In the genomic region with DNA sequence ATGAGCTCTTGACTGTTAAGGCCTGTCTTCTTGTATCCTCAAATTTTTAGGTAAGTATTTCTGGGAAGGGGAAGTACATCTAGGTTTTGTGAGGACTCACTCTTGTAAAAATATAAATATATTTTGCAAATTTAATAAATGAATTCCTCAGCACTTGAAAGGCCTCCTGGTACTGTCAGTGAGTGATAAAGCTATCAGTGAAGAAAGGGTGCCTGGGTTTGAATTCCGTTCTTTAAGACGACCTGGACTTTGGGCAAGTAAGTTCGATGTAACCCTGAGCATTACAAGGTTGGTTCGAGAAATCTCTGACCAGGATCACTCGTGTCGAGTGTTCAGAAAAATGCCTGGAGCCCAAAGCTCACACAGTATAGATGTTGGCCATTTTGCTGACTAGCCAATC, we compare ENCODE assay signal across 12 mouse cellular contexts. TPM values are rescaled to one million over a fixed set of nuclear protein-coding genes. Genes with fewer than 3 reads are reported as not detected.
DNase-seq lines count a peak whose midpoint lies in the region; ATAC-seq lines count a peak whose summit lies in the region.
"Had no signal": no experiment of that assay in that cellular context is flagged by ENCODE, and none has a peak within 500 bp of the region (broad histone marks: within the 10 kb centered on the region; RNA-seq: fewer than 3 reads in every experiment).

No protein-coding gene starts in this region.

- WGBS in forebrain, embryonic 10.5 days: 78% methylated on average over 6 of the region's 6 CpGs
- 91% methylated on average over 6 of the region's 6 CpGs for WGBS in forebrain, embryonic 14.5 days
- WGBS in hindbrain, embryonic 15.5 days: 88% methylated on average over 6 of the region's 6 CpGs
- WGBS in hindbrain, embryonic 16.5 days: 87% methylated on average over 6 of the region's 6 CpGs
- WGBS in limb, embryonic 13.5 days: 53% methylated on average over 6 of the region's 6 CpGs

- no peak overlapping the region for H3K9ac ChIP-seq in forebrain, embryonic 14.5 days (ENCODE audit: low read length)
- no peak overlapping the region for H3K9ac ChIP-seq in hindbrain, embryonic 15.5 days
- H3K9ac ChIP-seq in hindbrain, embryonic 16.5 days (ENCODE audit: low read depth, low read length): no peak overlapping the region
- peak overlapping the region; percentile 65; the same call in 1 of the 2 replicates for H3K9ac ChIP-seq in limb, embryonic 13.5 days

- DNase-seq in forebrain, embryonic 10.5 days (ENCODE audit: extremely low spot score, low spot score): no peak
- no peak for DNase-seq in forebrain, embryonic 14.5 days (ENCODE audit: low spot score)
- DNase-seq in R1 (ENCODE audit: low read depth, low spot score): peak; percentile 13
- DNase-seq in urinary bladder, postnatal 36 days (ENCODE audit: low spot score in 2 of 2): no peak
- DNase-seq in left cerebral cortex, postnatal 4 days: no peak
- DNase-seq: adrenal gland, adult 2 months; cerebellum, adult 8-10 months; gastrocnemius, postnatal 14 days; kidney, postnatal 36 days had no signal

- no peaks in the 10 kb centered on the region for H3K9me3 ChIP-seq in forebrain, embryonic 10.5 days
- H3K9me3 ChIP-seq in forebrain, embryonic 14.5 days (replicated peaks; ENCODE audit: control insufficient read depth, low read length): no peaks in the 10 kb centered on the region
- no peaks in the 10 kb centered on the region for H3K9me3 ChIP-seq in hindbrain, embryonic 15.5 days
- H3K9me3 ChIP-seq in hindbrain, embryonic 16.5 days (ENCODE audit: control insufficient read depth, low read length): no peaks in the 10 kb centered on the region
- no peaks in the 10 kb centered on the region for H3K9me3 ChIP-seq in limb, embryonic 13.5 days

- H3K27me3 ChIP-seq in forebrain, embryonic 10.5 days (ENCODE audit: poor library complexity, severe bottlenecking): no peaks in the 10 kb centered on the region
- no peaks in the 10 kb centered on the region for H3K27me3 ChIP-seq in forebrain, embryonic 14.5 days (replicated peaks; ENCODE audit: control insufficient read depth, insufficient read depth, low read length)
- no peaks in the 10 kb centered on the region for H3K27me3 ChIP-seq in hindbrain, embryonic 15.5 days
- H3K27me3 ChIP-seq in hindbrain, embryonic 16.5 days (replicated peaks; ENCODE audit: control insufficient read depth, insufficient read depth, low read length): no peaks in the 10 kb centered on the region
- no peaks in the 10 kb centered on the region for H3K27me3 ChIP-seq in limb, embryonic 13.5 days

- H3K4me1 ChIP-seq in forebrain, embryonic 10.5 days: peaks cover 84% of the 10 kb centered on the region
- H3K4me1 ChIP-seq in forebrain, embryonic 14.5 days (ENCODE audit: control insufficient read depth, insufficient read depth, low read length): peaks cover 39% of the 10 kb centered on the region
- H3K4me1 ChIP-seq in hindbrain, embryonic 15.5 days (replicated peaks): peaks cover 86% of the 10 kb centered on the region
- H3K4me1 ChIP-seq in hindbrain, embryonic 16.5 days (ENCODE audit: control insufficient read depth, insufficient read depth, low read depth, low read length): peaks cover 49% of the 10 kb centered on the region
- H3K4me1 ChIP-seq in limb, embryonic 13.5 days: peaks cover 90% of the 10 kb centered on the region

- H3K36me3 ChIP-seq in forebrain, embryonic 10.5 days (replicated peaks): peaks cover 81% of the 10 kb centered on the region
- peaks cover 4% of the 10 kb centered on the region; the same call in 1 of the 2 replicates for H3K36me3 ChIP-seq in forebrain, embryonic 14.5 days (ENCODE audit: control insufficient read depth, insufficient read depth, low read length)
- no peaks in the 10 kb centered on the region for H3K36me3 ChIP-seq in hindbrain, embryonic 15.5 days
- no peaks in the 10 kb centered on the region for H3K36me3 ChIP-seq in hindbrain, embryonic 16.5 days (ENCODE audit: control insufficient read depth, insufficient read depth, low read length)
- H3K36me3 ChIP-seq in limb, embryonic 13.5 days: peaks cover 14% of the 10 kb centered on the region; the same call in 1 of the 2 replicates

- no peak overlapping the region for H3K4me2 ChIP-seq in forebrain, embryonic 14.5 days (ENCODE audit: low read length)
- no peak overlapping the region for H3K4me2 ChIP-seq in hindbrain, embryonic 15.5 days
- H3K4me2 ChIP-seq in hindbrain, embryonic 16.5 days (ENCODE audit: low read length): no peak overlapping the region
- peak overlapping the region; percentile 62 for H3K4me2 ChIP-seq in limb, embryonic 13.5 days (replicated peaks)

- intact Hi-C loops in left cerebral cortex, postnatal 4 days (cut with DNase I): no loop called here

- peak overlapping the region; percentile 77 for H3K27ac ChIP-seq in forebrain, embryonic 10.5 days
- no peak overlapping the region for H3K27ac ChIP-seq in forebrain, embryonic 14.5 days (ENCODE audit: low read depth, low read length)
- peak overlapping the region; percentile 55; the same call in 1 of the 2 replicates for H3K27ac ChIP-seq in hindbrain, embryonic 15.5 days (replicated peaks)
- no peak overlapping the region for H3K27ac ChIP-seq in hindbrain, embryonic 16.5 days (ENCODE audit: low read depth, low read length)
- peak overlapping the region; percentile 97 for H3K27ac ChIP-seq in limb, embryonic 13.5 days

- ATAC-seq in forebrain, embryonic 14.5 days: no peak
- no peak for ATAC-seq in hindbrain, embryonic 15.5 days (ENCODE audit: low FRiP score, low read depth)
- no peak for ATAC-seq in hindbrain, embryonic 16.5 days
- no peak for ATAC-seq in limb, embryonic 13.5 days (ENCODE audit: low FRiP score, low read depth)

- H3K4me3 ChIP-seq in forebrain, embryonic 10.5 days: 0 out of 2 replicates have a peak overlapping the region, but pooled peaks have one; percentile 10
- H3K4me3 ChIP-seq in forebrain, embryonic 14.5 days (ENCODE audit: low read depth, low read length): no peak overlapping the region
- H3K4me3 ChIP-seq in hindbrain, embryonic 15.5 days: no peak overlapping the region
- no peak overlapping the region for H3K4me3 ChIP-seq in hindbrain, embryonic 16.5 days (ENCODE audit: low read length)
- H3K4me3 ChIP-seq in limb, embryonic 13.5 days: peak overlapping the region; percentile 22; the same call in 1 of the 2 replicates

RNA-seq across cellular contexts. Expression of gene Cnn3, which starts 7.1 kb away (rescaled TPM):
- polyA plus RNA-seq in forebrain, embryonic 10.5 days (2016; fragmentation: Nextera tagmentation; extraction: Ambion mirVana): 843 and 904 TPM in 2 replicates
- 691 and 743 TPM in 2 replicates for polyA plus RNA-seq in forebrain, embryonic 14.5 days (2014; fragmentation: Nextera tagmentation; extraction: Ambion mirVana)
- 423 and 447 TPM in 2 replicates for polyA plus RNA-seq in hindbrain, embryonic 15.5 days (2015; fragmentation: Nextera tagmentation; extraction: Ambion mirVana)
- 395 and 417 TPM in 2 replicates for polyA plus RNA-seq in hindbrain, embryonic 16.5 days (2015; fragmentation: Nextera tagmentation; extraction: Ambion mirVana)
- polyA plus RNA-seq in limb, embryonic 13.5 days (2015; fragmentation: Nextera tagmentation; extraction: Ambion mirVana): 936 and 944 TPM in 2 replicates
- total RNA-seq in left cerebral cortex, postnatal 4 days (2021): 100 to 1,000 TPM; 101 to 110 TPM

Comparison
In these comparisons a context has a peak if more than half of its experiments do, and no peak if none do; other contexts are left out.
1. H3K27ac ChIP-seq: peak in forebrain, embryonic 10.5 days (single experiment), hindbrain, embryonic 15.5 days (single experiment) and limb, embryonic 13.5 days (single experiment); none in forebrain, embryonic 14.5 days (single experiment) and hindbrain, embryonic 16.5 days (single experiment).
2. H3K4me3 ChIP-seq: peak in forebrain, embryonic 10.5 days (single experiment) and limb, embryonic 13.5 days (single experiment); none in forebrain, embryonic 14.5 days (single experiment), hindbrain, embryonic 15.5 days (single experiment) and hindbrain, embryonic 16.5 days (single experiment).